Mouse (Mus musculus) liver, postnatal 0 days (tissue): ENCODE data around the gene Ifit1bl2.

Source experiments
- CTCF ChIP-seq: sonication (generic); IDR thresholded peaks from 2 replicates; pipeline ENCODE4 v1.5.1; 2016; ENCODE audit warnings: antibody characterized with exemption, low read depth
- EP300 ChIP-seq: IDR thresholded peaks from 2 replicates; pipeline ENCODE4 v1.6.1; 2016; ENCODE audit warnings: antibody characterized with exemption, low read depth, mild to moderate bottlenecking

DNA sequence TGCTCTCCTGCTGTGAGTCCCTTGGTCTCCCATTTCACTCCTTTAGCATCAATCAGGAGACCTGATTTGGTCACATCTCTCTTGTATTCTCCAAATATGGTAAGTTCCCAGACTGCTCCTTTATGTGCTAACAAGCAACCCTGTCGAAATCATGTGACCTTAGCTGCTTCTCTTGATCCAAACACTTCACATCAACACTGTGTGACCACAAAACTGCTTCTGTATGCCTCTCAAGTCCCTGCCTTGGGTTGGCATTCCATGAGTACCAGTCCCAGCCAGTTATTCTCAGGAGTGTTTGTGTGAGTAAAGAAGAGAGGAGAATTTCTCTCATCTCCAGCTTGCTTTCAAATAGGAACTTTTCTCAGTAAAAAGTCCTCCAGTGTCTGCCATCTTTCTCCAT is 63.4 kb downstream of the Ifit1bl2 start:
- TF ChIP-seq CTCF (no peak), EP300 (no peak)
